Mouse (Mus musculus) urinary bladder, postnatal 14 days (tissue): ENCODE results near the gene Stard9.

Source experiments
- DNase-seq: peaks from one replicate; pipeline ENCODE4 v3.0.0; 2021; ENCODE audit warnings: low spot score

The Stard9 gene

DNA sequence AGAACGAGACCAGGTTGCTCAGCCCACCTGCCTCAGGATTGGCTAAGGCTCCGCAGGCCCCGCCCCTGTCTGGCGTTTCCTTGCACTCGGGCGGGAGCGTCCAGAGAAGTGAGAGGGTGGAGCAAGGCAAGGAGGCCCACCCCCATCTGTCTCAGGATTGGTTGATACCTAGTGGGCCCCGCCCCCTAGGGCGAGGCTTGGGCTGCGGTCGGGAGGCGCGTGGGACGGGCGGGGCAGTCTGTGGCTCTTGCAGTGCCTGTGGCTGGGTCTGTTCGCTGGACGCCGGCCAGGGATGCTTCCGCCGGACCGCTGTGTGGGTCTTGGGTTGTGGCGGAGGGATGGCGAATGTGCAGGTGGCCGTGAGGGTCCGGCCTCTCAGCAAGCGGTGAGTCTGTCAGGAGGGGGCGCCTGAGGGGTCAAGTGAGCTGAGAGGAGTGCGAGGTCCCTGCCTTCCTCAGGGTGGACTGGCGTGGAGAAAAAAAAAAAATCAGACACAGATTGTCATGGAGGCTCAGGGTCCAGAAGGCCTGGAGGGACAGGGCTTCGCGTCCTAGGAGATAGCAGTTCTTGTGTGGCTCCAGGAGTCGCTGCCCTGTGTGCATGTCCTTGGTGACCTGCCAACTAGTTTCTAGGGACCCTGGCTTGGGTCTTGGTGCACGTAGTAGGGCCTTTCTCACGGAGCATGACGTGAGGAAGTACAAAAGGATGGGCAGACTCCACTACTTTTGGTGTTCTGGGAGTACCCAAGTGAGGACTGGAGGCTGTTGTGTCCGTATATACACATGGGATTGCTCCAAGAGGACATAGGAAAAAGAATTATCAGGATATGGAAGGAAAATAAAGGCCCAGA lies at the start of gene Stard9:
Stard9 (plus strand) TSS at position 236 of the 850 bp plus-strand sequence.
- DNase-seq = peak; percentile 98

DNA sequence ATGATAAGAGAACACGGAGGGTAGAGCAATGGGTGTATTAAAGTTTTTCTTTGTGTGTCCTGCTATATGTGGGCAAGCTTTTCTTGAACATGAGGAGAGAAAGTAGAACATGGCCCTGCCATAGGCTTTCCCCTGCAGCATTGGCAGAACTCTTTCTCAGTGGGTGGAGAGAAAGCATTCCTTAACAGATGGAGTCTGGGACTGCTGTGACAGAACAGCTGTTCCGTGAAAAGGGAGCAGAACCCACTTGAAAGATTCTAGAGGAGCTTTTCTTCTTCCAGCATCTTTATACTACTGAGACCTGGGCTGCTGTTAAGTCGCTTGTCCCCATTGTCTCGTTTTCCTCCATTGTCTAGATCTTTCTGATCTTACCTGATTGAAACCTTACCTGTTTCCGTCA lies 39.2 kb upstream of the Stard9 start:
- DNase-seq = no peak

DNA sequence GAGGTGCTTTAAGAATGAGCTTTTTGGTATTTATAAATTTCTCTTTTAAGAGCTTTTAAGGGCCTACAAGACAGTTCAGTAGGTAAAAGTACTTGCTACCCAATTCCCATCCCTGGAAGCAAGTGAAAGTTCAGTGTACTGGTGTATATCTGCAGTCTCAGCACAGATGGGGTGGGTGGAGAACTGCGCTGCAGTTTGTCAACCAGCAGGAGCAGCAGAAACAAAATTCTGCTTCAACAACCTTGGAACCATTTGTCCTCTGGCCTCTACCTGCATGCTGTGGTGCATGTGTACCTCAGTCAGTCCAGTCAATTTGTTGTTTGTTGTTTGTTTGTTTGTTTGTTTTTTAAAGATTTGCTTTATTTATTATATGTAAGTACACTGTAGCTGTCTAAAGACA lies 36.7 kb upstream of the Stard9 start:
- DNase-seq = no peak

DNA sequence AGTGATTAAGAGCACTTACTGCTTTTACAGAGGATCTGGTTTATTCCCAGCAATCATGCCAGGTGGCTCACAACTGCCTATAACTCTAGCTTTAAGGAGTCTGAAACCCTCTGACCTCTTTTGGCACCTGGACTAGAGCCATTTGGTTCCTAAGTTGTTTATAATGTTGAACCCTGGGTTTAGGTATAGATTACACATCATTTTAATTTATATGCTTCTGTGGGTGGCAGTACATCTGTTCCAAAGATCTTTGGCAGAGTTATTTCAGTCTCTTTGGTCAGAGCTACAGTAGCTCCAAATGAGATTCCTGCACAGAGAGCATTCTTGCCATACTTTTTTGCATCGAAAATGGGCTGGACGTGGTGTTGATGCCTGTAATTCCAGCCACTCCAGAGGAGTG lies 31.2 kb upstream of the Stard9 start:
- no peak for DNase-seq

DNA sequence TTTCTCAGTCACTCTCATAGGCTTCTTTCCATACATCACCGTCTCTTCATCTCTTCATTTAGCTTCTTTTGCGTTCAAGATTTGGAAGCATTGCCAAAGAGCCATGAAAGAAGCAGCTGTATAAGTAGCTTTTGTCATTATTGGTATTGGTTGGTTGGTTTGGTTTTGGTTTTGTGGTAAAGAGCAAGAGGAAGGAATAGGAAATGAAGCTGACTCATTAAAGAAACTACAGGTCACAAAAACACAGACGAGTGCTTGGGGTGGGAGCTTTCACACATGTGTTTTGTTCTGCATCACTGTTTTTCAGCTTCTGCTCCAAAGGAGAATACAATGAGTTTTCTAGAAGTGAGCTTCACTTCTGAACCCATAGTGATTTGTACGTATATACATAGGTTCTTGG lies 29.4 kb upstream of the Stard9 start:
- no peak for DNase-seq

DNA sequence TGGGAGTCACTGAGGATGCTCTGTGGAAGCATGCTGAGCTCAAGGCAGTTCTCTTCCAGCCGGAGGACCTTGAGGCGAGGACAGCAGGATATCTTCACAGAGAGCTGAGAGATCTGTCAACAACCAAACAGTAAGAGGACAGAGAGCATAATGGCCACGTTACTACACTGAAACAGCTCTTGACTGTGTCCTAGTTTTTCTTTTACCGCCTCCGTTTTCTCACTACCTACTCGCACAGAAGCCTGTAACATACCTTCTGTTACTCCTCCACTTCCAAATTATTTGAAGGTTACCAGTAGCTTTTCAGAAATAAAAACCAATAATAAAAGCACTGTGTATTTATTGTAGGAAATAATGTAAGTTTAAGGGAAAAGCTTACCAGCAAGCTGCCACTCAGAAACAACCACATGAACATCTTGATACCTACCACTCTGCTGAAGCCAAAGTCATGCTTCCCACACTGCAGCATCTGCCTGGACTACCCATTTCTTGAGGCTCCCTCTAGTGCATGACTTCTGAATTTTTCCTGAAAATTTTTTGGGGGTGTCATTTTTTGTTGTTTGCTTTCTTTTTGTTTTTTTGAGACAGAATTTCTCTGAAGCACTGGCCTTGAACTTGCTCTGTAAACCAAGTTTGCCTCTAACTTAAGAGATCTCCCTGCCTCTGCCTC lies 22.8 kb upstream of the Stard9 start:
- no peak for DNase-seq

DNA sequence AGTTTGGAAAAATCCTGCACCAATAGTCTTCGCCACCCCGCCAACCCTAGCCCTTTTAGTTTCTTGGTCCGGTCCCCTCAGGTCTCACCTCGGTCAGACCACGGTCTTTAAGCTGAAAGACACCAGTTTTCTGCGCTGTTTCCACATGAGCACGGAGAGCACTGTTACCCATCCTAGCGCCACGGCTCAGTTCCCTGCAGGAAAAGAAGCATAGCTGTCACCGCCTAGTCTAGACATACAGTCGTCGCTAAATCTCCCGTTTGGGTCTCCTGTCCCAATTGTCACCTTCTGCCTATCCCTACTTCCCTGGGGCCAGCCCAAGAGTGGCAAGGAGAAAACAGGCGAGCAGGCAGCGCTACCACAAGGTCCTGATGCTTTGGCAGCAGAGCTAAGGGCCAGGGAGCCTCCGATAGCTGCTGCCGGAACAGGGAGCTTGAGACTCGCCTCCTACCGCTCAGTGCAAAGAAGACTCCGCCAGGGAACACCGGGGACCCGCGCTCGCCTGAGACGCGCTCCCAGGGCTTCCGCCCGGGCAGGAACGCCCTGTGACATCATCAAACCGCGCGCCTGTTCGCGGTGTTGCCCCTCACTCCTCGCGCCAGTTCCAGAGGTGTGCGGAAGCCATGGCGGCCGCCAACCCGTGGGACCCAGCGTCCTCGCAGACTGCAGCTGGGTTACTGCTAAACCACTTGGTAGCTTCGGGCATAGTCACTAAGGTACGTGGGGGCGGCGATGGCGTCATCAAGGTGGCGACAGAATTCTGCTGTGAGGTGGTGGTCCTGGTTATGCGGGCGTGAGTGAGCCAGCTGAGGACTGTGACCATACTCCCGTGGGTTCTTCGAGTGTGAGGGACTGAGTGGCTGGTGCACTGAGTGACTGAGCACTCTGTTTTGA lies 19.8 kb upstream of the Stard9 start, which contains the start of the genes Haus2 and Lrrc57:
Haus2 (plus strand) TSS at position 554 of the 894 bp plus-strand sequence.
Lrrc57 (minus strand) TSS at position 691 of the 894 bp plus-strand sequence.
- peak; percentile 92 for DNase-seq

DNA sequence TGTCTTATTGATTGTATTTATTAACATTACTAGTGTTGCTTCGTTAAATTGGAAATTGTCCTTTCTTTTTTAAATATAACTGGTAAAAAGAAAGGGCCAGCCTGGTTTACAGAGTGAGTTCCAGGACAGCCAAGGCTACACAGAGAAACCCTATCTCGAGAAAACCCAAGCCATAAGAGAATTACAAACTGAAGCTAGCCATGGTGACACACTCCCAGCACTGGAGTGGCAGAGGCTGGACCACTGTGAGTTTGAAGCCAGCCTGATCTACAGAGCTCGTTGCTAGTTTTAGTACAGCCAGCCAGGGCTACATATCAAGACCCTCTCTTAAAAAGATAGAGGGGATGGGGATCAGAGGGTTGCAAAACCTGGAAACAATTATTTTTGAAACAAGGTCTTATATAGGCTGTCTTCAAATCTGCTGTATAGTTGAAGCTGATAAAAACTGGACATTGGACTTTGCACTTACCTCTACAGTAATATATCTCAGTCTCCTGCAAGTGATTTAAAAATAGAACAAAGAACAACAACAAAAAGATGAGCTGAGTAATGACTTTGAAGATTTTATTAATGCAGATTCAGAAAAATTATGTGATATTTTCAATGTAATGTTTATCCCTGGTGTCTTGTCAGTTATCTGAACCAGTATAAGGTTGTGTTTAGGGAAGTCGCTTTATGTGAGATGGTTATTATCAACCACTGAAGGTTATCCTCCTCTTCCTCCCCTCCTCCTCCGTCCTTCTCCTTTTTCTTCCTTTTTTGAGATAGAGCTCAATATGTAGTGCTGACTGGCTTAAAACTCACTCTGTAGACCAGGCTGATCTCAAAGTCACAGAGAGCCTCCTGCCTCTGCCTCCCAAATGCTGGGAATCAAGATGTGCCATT lies 12.4 kb upstream of the Stard9 start:
- DNase-seq = no peak

DNA sequence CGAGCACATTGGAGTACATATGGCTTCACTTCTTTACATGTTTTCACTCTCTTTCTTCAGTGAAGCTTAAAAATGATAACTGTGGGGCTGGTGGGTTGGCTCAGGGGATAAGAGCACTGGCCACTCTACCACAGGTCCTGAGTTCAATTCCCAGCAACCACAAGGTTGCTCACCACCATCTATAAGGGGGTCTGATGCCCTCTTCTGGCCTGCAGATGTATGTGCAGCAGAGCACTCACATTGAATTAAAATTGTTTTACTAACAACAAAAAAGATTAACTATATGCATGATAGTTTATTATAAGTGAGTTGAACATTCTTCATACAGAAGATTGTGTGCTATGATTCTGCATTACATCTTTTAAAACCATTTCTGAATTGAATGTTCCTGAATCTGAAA lies 9.4 kb upstream of the Stard9 start:
- DNase-seq = no peak

DNA sequence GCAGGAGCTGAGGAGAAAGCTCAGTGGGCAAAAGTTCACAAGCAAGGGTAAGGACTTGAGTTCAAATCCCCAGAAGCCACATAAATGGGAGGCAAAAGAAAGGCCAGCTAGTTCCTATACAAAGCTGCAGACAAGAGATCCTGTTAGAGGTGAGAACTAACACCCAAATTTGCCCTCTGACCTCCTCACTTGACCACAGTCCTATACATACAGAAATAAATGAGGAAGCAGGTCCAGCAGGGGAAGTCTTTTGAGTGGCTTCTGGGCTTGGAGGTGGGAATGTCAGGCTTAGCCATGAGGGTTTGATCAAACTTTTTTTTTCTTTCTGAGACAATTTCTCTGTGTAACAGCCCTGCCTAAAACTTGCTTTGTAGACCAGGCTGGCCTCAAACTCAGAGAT lies 6.0 kb upstream of the Stard9 start:
- DNase-seq = no peak

DNA sequence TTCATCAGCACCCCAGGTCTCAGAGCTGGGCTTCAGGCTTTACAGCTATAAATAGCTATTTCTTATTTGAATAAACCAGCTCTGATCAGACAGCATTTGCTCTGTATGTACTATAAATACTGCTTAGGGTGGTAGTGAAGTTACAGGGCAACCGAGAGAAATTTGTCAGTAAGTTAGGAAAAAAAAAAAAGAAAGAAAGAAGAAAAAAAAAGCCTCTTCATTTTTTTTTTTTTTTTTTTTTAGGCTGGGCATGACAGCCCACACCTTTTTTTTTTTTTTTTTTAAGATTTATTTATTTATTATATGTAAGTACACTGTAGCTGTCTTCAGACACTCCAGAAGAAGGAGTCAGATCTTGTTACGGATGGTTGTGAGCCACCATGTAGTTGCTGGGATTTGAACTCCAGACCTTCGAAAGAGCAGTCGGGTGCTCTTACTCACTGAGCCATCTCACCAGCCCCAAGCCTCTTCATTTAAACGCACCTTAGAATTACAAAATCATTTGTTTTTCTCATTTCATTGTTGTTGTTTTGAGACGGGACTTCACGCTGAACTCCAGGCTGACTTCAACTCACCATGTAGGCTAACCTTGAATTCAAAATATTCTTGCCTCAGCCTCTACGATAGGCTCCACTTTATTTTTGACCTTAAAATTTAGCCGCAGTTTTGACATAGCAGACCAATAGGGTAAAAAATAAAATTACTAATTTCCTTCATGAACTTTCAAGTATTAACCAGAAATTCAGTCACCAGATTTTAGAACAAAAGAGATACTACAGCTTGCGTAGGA lies 650 bp upstream of the Stard9 start:
- no peak for DNase-seq

DNA sequence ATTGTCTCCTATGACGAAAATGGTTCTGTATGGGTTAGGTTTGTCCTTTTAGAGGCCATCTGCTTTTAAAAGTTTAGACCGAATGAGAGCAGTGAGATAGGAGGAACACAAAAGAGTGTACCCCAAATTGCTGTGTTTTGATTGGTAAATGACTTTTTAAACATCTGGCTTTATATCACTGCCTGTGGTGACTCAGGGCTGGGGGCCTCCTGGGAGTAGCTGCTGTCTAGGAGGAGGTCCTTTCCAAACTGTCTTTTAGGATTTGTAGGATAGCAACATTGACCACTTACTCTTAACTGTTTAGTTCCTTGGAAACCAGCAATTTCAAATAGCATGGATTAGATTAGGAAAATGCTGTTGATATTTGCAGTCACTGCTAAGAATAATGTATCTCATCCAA lies 1.3 kb downstream of the Stard9 start:
- no peak for DNase-seq

DNA sequence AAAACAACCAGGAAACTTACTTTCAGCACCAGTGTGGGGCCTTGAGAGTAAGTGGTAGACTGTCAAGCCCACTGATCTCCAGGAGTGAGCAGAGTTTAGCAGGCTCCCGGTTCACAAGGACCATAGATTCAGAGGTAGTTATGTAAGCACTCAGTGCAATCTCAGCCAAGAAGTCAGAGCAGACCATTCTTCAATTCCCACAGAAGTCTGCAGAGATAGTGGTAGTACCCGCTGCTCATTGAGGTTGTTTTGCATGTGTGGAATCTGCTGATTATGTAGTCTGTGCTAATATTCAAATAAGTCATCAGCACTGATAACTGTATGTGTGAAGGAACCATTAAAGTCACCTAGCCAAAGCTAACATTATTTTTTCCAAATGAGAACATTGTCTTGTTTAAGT lies 1.7 kb downstream of the Stard9 start:
- DNase-seq = no peak

DNA sequence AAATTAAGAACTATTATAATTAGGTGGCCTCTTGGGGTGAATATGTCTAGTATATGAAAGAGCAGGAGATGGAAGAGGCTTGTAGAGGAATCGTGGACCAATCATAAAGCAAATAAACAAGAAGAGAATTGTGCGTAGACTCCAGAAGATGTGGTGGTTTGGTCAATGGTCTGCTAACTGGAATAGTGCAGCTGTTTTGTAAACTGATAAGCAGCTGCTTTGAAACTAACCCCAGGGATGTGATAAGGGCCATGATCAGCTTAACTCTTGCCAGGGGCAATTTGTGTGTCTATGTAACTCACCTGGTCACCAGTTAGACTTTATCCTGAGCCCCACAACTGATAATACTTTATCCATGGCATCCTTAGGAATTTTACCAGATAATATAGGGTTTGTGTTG lies 2.6 kb downstream of the Stard9 start:
- DNase-seq = no peak

DNA sequence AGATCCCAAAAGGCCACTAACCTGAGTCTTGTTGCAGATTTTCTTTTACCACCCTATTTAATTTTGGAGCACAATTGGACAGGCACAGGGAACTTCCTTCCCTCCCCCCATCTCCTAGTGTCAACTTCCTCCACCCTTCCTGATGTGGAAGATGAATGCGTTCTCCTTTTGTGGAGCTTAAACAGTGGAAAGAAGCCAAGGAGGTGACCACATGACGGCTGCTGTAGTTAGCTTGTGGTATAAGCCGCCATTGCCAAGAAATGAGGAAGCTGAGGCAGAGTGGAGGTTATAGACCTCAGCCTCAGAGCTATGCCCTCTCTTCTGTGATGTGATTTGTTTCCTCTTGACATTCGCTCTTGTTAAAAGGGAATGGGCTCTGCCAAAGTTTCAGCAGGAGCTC lies 3.0 kb downstream of the Stard9 start:
- DNase-seq = no peak

DNA sequence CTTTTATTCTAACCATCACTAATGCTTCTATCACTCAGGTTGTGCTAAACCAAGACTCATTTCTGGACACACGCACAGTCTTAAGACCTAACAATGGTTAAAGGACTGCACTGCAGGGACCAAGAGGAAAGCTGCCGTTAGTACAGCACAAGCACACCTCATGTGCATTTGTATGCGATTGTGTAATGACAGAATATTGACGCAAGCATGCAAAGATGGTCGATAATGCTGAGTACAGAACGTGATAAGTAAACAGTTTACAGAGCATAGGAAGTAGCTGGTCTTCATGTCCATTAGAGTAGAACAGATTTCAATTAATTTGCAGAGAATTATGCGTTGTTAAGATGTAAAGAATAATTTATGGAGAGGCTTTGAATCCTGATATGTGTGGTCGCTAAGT lies 11.9 kb downstream of the Stard9 start:
- no peak for DNase-seq

DNA sequence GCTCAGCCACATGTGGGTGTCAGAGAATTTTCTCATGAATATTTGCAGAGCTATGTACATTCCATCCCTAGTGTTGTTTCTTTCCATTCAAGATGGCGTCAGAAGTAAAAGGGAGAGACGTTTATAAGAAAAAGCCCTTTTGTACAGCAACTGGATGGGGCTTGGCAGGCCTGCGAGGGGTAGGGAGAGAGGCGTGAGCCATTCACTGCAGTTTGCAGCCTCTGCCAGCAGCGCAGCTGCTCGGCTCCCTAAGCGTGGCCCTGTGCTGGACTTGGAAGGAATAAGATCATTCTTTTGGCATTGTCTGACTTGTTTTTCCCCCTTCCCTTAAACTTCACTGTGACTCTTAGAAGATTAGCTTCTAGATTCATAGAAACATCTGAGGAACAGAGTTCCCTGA lies 14.9 kb downstream of the Stard9 start:
- peak; percentile 64 for DNase-seq

DNA sequence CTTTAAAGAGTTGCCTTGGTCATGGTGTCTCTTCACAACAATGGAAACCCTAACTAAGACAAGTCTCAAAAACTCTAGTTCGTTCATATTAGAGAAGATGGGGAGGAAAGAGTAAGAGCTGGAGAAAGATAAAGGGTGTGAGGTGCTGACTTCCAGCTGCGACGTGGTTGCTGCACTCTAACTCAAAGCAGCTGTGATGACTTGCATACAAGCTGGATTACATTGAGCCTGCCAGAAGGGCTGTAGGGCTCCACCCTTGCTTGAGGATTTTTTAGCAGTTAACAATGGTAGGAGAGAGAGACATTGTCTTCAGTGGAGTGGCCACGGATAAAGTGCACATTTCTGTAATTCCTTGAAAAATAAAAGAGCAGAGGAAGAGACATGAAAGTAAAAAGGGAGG lies 17.9 kb downstream of the Stard9 start:
- peak; percentile 35 for DNase-seq

DNA sequence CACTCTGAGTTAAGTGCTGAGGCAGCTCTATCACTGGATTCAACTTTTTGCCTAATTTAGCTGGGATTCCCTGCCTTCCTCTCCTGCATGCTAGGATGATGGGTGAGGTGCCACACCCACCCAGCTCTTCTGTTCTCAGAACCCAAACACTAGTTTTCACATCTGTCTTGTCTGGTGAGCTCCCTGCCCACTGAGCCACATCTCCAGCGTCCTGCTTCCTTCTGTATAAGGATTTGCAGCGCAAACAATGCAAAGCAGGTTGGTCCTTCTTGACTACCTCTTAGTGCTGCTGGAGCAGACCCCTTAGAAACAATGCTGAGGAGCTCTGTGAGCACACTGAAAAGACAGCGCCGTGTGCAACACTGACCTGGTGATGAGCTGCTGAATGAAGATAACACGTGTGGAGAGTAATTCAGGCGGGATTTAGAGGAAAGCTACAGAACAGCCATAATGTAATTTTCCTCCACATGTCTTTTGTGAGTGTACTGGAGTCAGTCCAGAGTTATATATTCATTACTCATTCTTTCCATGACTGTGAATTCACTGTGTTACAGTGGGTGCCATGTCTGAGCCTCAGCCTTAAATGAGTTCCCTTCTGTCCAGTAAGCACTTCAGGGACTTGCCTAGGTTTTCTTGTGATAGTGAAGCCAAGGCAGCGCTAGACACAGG lies 23.5 kb downstream of the Stard9 start:
- DNase-seq = no peak

DNA sequence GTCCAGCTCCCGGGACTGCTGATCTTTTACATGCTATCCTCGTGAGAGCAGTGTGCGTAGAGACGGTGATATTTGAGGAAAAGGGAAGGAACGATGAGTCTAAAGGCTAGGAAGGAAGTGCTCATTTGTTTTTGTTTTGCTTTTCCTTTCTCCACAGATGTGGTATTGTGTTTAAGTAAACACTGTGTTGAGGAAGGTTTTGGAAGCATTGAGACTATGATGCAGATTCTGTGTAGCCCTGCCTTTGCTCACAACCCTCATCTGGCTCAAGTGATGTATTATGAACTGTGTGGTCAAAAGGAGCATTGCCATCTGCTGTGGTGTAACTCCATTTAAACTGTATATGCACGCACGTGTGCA lies 24.0 kb downstream of the Stard9 start:
- no peak for DNase-seq
